ENCODE assay signal across 24 mouse cellular contexts in genomic region chr8:125866125-125866524, GRCm38 (mm10). TPM values are rescaled to one million over a fixed set of nuclear protein-coding genes. Genes with fewer than 3 reads are reported as not detected.
A peak's percentile ranks its signal among the peaks of the same experiment; 100 is the strongest.
DNase-seq lines count a peak whose midpoint lies in the region; ATAC-seq and TF ChIP-seq lines count a peak whose summit lies in the region.
"Had no signal": no experiment of that assay in that cellular context is flagged by ENCODE, and none has a peak within 500 bp of the region (broad histone marks: within the 10 kb centered on the region; RNA-seq: fewer than 3 reads in every experiment).

No protein-coding gene starts in this region.

- WGBS in cerebellum, adult 2 months: 79% methylated on average over 12 of the region's 12 CpGs
- WGBS in kidney, postnatal 0 days: 62% methylated on average over 12 of the region's 12 CpGs

- dilution Hi-C loops in CH12.LX (cut with MboI; ENCODE audit: extremely low pct_ligation_motif_present, extremely low pct_unique_long_range_greater_than_20kb, low sequenced_read_pairs): no loop called here

- no peak overlapping the region for H3K4me3 ChIP-seq in cerebellum, adult 2 months (replicated peaks; ENCODE audit: insufficient read depth, low read depth, low read length)
- H3K4me3 ChIP-seq in kidney, postnatal 0 days (replicated peaks; ENCODE audit: low read depth, low read length): no peak overlapping the region
- H3K4me3 ChIP-seq in CH12.LX (replicated peaks in 1 of 3; ENCODE audit: low read depth in 2 of 3, low read length in 2 of 3, poor library complexity in 1 of 3): no peak overlapping the region
- H3K4me3 ChIP-seq: gastrocnemius, adult 2 months; heart, embryonic 10.5 days; kidney, embryonic 15.5 days; limb, embryonic 15.5 days; liver, embryonic 15.5 days had no signal

- no peaks in the 10 kb centered on the region for H3K79me2 ChIP-seq in CH12.LX (replicated peaks; ENCODE audit: control insufficient read depth, extremely low read depth, insufficient read depth, poor library complexity, severe bottlenecking)

- H3K4me1 ChIP-seq in cerebellum, adult 2 months (ENCODE audit: control insufficient read depth, insufficient read depth, low read length): no peaks in the 10 kb centered on the region
- H3K4me1 ChIP-seq in kidney, postnatal 0 days (replicated peaks; ENCODE audit: insufficient read depth, low read length): no peaks in the 10 kb centered on the region
- 0 out of 4 replicates have a peak, but pooled peaks cover 0 to 4% of the 10 kb centered on the region in 2 experiments for H3K4me1 ChIP-seq in CH12.LX (ENCODE audit: control insufficient read depth in 1 of 2, insufficient read depth in 2 of 2)

- TF ChIP-seq POLR2A in cerebellum, adult 2 months (IDR thresholded peaks at IDR 0.05; ENCODE audit: borderline replicate concordance, insufficient read depth, low read length): no peak
- no peak for TF ChIP-seq POLR2A in CH12.LX (IDR thresholded peaks at IDR 0.05; ENCODE audit: low read depth, low read length)

- H3K27me3 ChIP-seq in cerebellum, adult 2 months (ENCODE audit: control insufficient read depth, insufficient read depth, low read length): no peaks in the 10 kb centered on the region
- H3K27me3 ChIP-seq in kidney, postnatal 0 days (ENCODE audit: insufficient read depth, low read length): no peaks in the 10 kb centered on the region
- H3K27me3 ChIP-seq in CH12.LX (replicated peaks): peaks cover 3% of the 10 kb centered on the region
- H3K27me3 ChIP-seq: liver, embryonic 15.5 days had no signal

- H3K4me2 ChIP-seq in kidney, postnatal 0 days (ENCODE audit: low read length): no peak overlapping the region
- H3K4me2 ChIP-seq in CH12.LX (ENCODE audit: insufficient read depth, low read depth, poor library complexity, severe bottlenecking): no peak overlapping the region
- H3K4me2 ChIP-seq: kidney, embryonic 15.5 days; limb, embryonic 15.5 days; liver, embryonic 15.5 days had no signal

- TF ChIP-seq EP300 in CH12.LX (IDR thresholded peaks at IDR 0.05; ENCODE audit: low read length): no peak

- 0 out of 2 replicates have a peak, but pooled peaks have one; percentile 10 for TF ChIP-seq CTCF in cerebellum, adult 2 months (IDR thresholded peaks at IDR 0.05; ENCODE audit: borderline replicate concordance, insufficient read depth, low read depth, low read length)
- TF ChIP-seq CTCF in kidney, postnatal 0 days (IDR thresholded peaks at IDR 0.05; ENCODE audit: low read depth): peak; percentile 43
- peak in 1 of 2 experiments; percentile 50; a peak in 2 of 4 replicates for TF ChIP-seq CTCF in CH12.LX (conservative IDR thresholded peaks at IDR 0.05 in 1 of 2, IDR thresholded peaks at IDR 0.05 in 1 of 2; ENCODE audit: low read depth in 2 of 2, low read length in 2 of 2)

- TF ChIP-seq RAD21 in CH12.LX (IDR thresholded peaks at IDR 0.05; ENCODE audit: low read depth, low read length): peak; percentile 43

- in situ Hi-C loops in CH12.LX (cut with MboI; ENCODE audit: low pct_ligation_motif_present, low pct_unique_long_range_greater_than_20kb, low sequenced_read_pairs): loop anchor here (10.0 kb wide), 2 partner anchors 281 to 681 kb away; no protein-coding TSS in a partner anchor

- DNase-seq in cerebellum, adult 2 months: no peak
- no peak for DNase-seq in cerebellum, postnatal 4 days (ENCODE audit: low spot score in 2 of 2)
- DNase-seq in kidney, postnatal 0 days (ENCODE audit: low spot score): no peak
- no peak for DNase-seq in kidney, postnatal 10 days
- DNase-seq in CH12.LX (ENCODE audit: extremely low read depth) (no peak), ZHBTc4 (ENCODE audit: low read depth, low spot score) (peak; percentile 30)
- DNase-seq: adrenal gland, postnatal 10 days; cerebellum, adult 9-11 months; gastrocnemius, adult 2 months; kidney, adult 11 months; left cerebral cortex, postnatal 4 days; lung, postnatal 10 days; midbrain, embryonic 14.5 days had no signal

- H3K9ac ChIP-seq in kidney, postnatal 0 days (ENCODE audit: low read depth, low read length): no peak overlapping the region
- H3K9ac ChIP-seq in CH12.LX (ENCODE audit: insufficient read depth, low read depth): no peak overlapping the region
- H3K9ac ChIP-seq: kidney, embryonic 15.5 days; limb, embryonic 15.5 days; liver, embryonic 15.5 days had no signal

- no peaks in the 10 kb centered on the region for H3K36me3 ChIP-seq in kidney, postnatal 0 days (ENCODE audit: insufficient read depth, low read length)
- no peaks in the 10 kb centered on the region for H3K36me3 ChIP-seq in CH12.LX (replicated peaks in 1 of 2; ENCODE audit: control insufficient read depth in 1 of 2, insufficient read depth in 1 of 2, low read length in 1 of 2)
- H3K36me3 ChIP-seq: G1E; heart, embryonic 10.5 days; kidney, embryonic 15.5 days; limb, embryonic 15.5 days; liver, embryonic 15.5 days had no signal

- H3K27ac ChIP-seq in cerebellum, adult 2 months (ENCODE audit: insufficient read depth, low read length): no peak overlapping the region
- H3K27ac ChIP-seq in kidney, postnatal 0 days: no peak overlapping the region
- no peak overlapping the region for H3K27ac ChIP-seq in CH12.LX (ENCODE audit: insufficient read depth, low read depth)
- H3K27ac ChIP-seq: gastrocnemius, adult 2 months; heart, embryonic 10.5 days; kidney, embryonic 15.5 days; limb, embryonic 15.5 days; liver, embryonic 15.5 days had no signal

- H3K9me3 ChIP-seq in kidney, postnatal 0 days (replicated peaks; ENCODE audit: low read length): no peaks in the 10 kb centered on the region
- H3K9me3 ChIP-seq in CH12.LX (replicated peaks; ENCODE audit: low read length): no peaks in the 10 kb centered on the region
- H3K9me3 ChIP-seq: heart, embryonic 10.5 days; kidney, embryonic 15.5 days; limb, embryonic 15.5 days; liver, embryonic 15.5 days had no signal

- no peak for ATAC-seq in kidney, postnatal 0 days (replicated peaks; ENCODE audit: low FRiP score, low read depth)
- no peak for ATAC-seq in megakaryocyte-erythroid progenitor cell, adult 5-6 weeks (replicated peaks; ENCODE audit: low FRiP score, low TSS enrichment, poor library complexity, severe bottlenecking)
- ATAC-seq in megakaryocyte, adult 5-6 weeks (ENCODE audit: poor library complexity, severe bottlenecking): no peak
- ATAC-seq: hindbrain, embryonic 16.5 days had no signal

TF ChIP-seq in CH12.LX, 34 proteins besides CTCF, POLR2A, EP300 and RAD21:
- TF ChIP-seq SMC3 (IDR thresholded peaks at IDR 0.05; ENCODE audit: low read depth, low read length) (peak; percentile 20; the same call in 1 of the 2 replicates), BHLHE40 (IDR thresholded peaks at IDR 0.05; ENCODE audit: low read depth, low read length) (no peak)
TF ChIP-seq in CH12.LX: peak in this region for 1.

RNA-seq across cellular contexts. Expression of gene Pcnx2, which starts 32.0 kb away (rescaled TPM):
- polyA plus RNA-seq in cerebellum, adult 2 months (2012; rRNA removed): 40.4 and 41.4 TPM in 2 replicates
- polyA plus RNA-seq in kidney, postnatal 0 days (2015; fragmentation: Nextera tagmentation; extraction: Ambion mirVana): 0.13 and 0.18 TPM in 2 replicates
- not detected in 2 replicates for total RNA-seq in CH12.LX (2012; rRNA removed)
- total RNA-seq in CH12.LX (2014; rRNA removed): not detected in 2 replicates
- polyA plus RNA-seq in CH12.LX (2012; ENCODE audit: insufficient read length, low read depth): not detected in 2 replicates
- total RNA-seq in megakaryocyte-erythroid progenitor cell, adult 5-6 weeks (2014; fragmentation: Nextera tagmentation): not detected in 2 replicates
- total RNA-seq in megakaryocyte-erythroid progenitor cell, adult 5-6 weeks (2017): not detected in 2 replicates
- total RNA-seq in megakaryocyte, adult 5-6 weeks (2015): not detected in 2 replicates
- not detected in 2 replicates for total RNA-seq in megakaryocyte, adult 5-6 weeks (2017)
- total RNA-seq: hematopoietic stem cell, adult 5-6 weeks; megakaryocyte progenitor cell, adult 5-6 weeks had no signal
- polyA plus RNA-seq: G1E had no signal

RNA-seq across cellular contexts. Expression of gene Map3k21, which starts 44.1 kb away (rescaled TPM):
- polyA plus RNA-seq in cerebellum, adult 2 months (2012; rRNA removed): 1.1 TPM in 2 replicates
- polyA plus RNA-seq in kidney, postnatal 0 days (2015; fragmentation: Nextera tagmentation; extraction: Ambion mirVana): 3.9 and 4.4 TPM in 2 replicates
- total RNA-seq in CH12.LX (2012; rRNA removed) (not detected in 2 replicates), CH12.LX (2014; rRNA removed) (not detected in 2 replicates)
- not detected in 2 replicates for polyA plus RNA-seq in CH12.LX (2012; ENCODE audit: insufficient read length, low read depth)
- not detected in 2 replicates for total RNA-seq in megakaryocyte-erythroid progenitor cell, adult 5-6 weeks (2014; fragmentation: Nextera tagmentation)
- not detected in 2 replicates for total RNA-seq in megakaryocyte-erythroid progenitor cell, adult 5-6 weeks (2017)
- total RNA-seq in megakaryocyte, adult 5-6 weeks (2015): not detected in 2 replicates
- total RNA-seq in megakaryocyte, adult 5-6 weeks (2017): not detected in 2 replicates
- total RNA-seq: hematopoietic stem cell, adult 5-6 weeks; megakaryocyte progenitor cell, adult 5-6 weeks had no signal
- polyA plus RNA-seq: G1E; thymus, postnatal 0 days had no signal
